Mouse (Mus musculus) CH12.LX (cell line): ENCODE results near the gene Proser3.

Experiments
- CHD1 ChIP-seq: IDR thresholded peaks from 2 replicates; pipeline ENCODE4 v1.6.1; 2012; ENCODE audit warnings: low read depth, low read length, improper control_type of control experiment, inconsistent platforms
- CTCF ChIP-seq, 2 experiments: IDR thresholded peaks in 1 of 2; conservative IDR thresholded peaks in 1 of 2; 2 replicates each; pipeline ENCODE4 v1.5.1; 2011 to 2012; ENCODE audit warnings: low read depth in 2 of 2, low read length in 2 of 2, improper control_type of control experiment in 1 of 2, inconsistent platforms in 1 of 2, mild to moderate bottlenecking in 1 of 2, moderate library complexity in 1 of 2
- EP300 ChIP-seq: IDR thresholded peaks from 2 replicates; pipeline ENCODE4 v1.6.1; 2011; ENCODE audit warnings: low read length, improper control_type of control experiment
- POLR2A ChIP-seq: IDR thresholded peaks from 2 replicates; pipeline ENCODE4 v1.6.1; 2011; ENCODE audit warnings: low read depth, mild to moderate bottlenecking, improper control_type of control experiment, low read length
- SIN3A ChIP-seq: IDR thresholded peaks from 2 replicates; pipeline ENCODE4 v1.6.1; 2012; ENCODE audit warnings: low read length, improper control_type of control experiment, inconsistent platforms
- SMC3 ChIP-seq: IDR thresholded peaks from 2 replicates; pipeline ENCODE4 v1.6.1; 2011; ENCODE audit warnings: low read depth, low read length, improper control_type of control experiment
- TBP ChIP-seq: conservative IDR thresholded peaks from 2 replicates; pipeline ENCODE4 v1.6.1; 2011; ENCODE audit warnings: low read depth, low read length, improper control_type of control experiment

DNA sequence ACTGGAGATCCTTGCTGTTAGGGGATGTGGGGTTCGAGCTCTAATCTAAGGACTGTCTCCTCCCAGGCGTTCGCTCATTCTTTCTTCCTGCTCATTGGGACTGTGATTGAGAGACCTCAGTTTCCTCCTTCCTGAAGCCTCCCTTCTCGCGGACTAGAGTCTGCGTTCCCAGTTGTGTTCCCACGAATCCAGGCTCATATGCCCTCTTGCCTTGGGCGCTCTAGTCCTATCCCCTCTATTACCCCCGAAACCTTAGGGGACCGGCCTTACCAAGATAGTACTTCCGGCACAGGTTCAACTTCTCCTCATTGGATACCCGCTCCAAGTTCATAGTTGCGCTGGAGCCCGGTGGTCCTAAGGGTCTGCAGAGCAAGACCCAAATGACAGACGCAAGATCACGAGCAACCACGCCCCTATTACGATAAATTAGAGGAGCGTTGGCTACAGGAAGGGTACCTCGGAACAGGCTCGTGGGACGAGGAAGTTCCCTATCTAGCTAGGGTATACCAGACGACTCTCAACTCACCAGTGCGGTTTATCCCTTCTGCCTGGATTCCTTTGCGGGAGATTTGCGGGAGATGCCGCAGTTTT lies 10.5 kb upstream of the Proser3 start:
- TF ChIP-seq SIN3A (no peak), POLR2A (no peak), CTCF (conservative IDR thresholded peaks at IDR 0.05 in 1 of 2, IDR thresholded peaks at IDR 0.05 in 1 of 2; ENCODE audit: low read depth in 2 of 2, low read length in 2 of 2) (no peak), TBP (no peak), EP300 (no peak), SMC3 (no peak), CHD1 (no peak)
